Mouse (Mus musculus) spleen, postnatal 36 days (tissue): ENCODE measurements at regions not wholly inside any gene's neighbourhood (a gene's known extent, or its start where the extent isn't known, plus 50 kb on each side); places are given as distances from the start of the nearest gene placed in this dataset.

Source experiments
- DNase-seq, 2 experiments: peaks; one replicate each; pipeline ENCODE4 v3.0.0; 2022; ENCODE audit warnings: low spot score in 2 of 2, mixed read lengths in 1 of 2

DNA sequence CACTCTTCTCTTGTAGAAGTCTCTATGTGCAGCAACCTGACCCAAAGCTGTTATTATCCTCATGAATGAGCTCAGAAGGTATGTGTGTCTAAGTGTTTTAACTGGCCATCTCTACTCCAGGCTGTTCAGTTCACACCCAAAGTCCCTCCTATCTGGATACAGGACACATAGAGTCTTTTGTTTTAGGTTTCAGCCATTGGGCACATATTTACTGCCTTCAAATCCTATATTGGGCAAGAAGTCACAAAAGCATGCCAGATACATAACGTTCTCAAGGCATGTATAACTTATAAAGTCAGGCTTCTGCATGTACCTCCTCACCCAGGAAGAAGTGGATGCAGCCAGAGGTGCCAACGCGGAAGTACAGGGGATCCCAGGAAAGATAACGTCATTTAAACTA is 136.6 kb upstream of the Mmadhc start:
- DNase-seq = no peak

DNA sequence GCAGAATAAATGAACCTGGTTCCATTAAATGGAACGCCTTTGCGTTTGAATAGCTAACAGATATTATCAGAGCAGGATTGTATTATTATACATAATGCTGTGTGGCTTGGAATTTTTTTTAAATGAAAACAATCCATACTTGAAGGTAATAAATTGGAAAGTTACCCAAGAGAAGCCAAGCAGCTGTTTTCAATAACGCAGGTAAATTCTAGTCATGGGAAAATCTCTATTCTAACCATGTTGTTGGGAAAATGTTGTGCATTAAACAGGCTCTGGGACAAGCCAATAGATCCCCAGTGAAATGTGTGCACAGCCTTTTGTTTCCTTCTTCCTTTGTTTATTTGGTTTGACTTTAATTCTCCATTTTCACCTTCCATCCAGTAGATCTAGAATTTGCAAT is 128.6 kb upstream of the Mmadhc start:
- DNase-seq = no peak

DNA sequence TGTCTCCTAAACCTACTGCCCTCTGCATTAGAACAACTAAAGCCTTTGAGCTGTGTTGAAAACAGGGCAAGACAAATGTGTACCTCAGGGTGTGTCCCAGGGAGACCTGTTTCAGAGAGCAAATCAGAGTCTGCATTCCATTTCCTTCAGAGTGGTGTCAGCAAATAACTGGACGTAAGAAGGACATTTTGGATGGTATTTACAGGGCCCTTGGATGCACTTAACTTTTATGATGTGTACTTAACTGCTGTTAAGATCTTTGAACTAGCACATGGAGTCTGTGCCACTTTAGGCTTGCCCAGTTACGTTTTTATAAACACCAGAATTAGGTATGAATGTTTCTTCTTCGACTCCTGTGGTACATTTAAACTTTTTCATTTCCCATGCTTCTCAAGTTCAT is 123.0 kb upstream of the Mmadhc start:
- DNase-seq = no peak

GRCm38 (mm10) chr2:50417643-50418042 is 121.0 kb upstream of the Mmadhc start:
- no peak for DNase-seq

DNA sequence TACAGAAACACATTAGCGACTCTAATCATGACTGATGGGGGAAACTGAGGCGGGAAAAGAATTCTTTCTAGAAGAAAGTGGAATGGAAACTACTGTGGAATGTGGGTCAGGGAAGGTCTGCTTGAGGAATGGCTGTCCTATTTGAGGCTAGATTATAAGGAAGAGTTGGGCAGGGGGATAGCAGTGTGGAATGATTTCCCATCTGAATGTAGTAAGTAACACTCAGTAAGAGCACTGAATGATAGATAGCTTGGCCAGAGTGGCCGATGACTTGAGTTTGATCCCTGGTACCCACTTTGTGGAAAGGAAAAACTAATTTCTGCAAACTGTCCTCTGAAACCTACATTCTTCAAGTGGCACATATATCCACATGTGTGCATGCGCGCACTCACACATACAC is 120.5 kb upstream of the Mmadhc start:
- no peak for DNase-seq

- no peak for DNase-seq
Measured at GRCm38 (mm10) chr2:50416056-50416455, 119.5 kb upstream of the Mmadhc start.

- DNase-seq = no peak
Measured at GRCm38 (mm10) chr2:50405932-50406331, 109.3 kb upstream of the Mmadhc start.

GRCm38 (mm10) chr2:50403106-50403505 is 106.5 kb upstream of the Mmadhc start:
- no peak for DNase-seq

DNA sequence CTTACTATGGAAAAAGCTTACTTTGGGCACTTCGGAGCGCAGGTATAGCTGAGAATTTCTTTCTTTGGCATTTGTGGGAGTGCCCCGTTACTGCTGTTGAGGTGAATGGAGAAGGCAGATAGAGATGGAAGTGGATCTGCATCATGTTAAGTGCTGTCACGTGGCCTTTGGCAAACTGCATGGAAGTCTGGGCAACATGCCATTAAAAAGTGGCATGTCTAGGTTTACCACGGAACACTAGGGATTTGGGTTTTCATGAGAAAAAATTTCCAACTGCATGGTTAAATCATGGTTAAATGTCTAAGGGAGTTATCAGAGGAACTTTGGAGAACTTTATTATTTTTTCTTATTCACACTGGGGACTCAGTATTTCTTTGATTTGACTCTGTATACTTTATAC is 102.0 kb upstream of the Mmadhc start:
- DNase-seq = no peak

DNA sequence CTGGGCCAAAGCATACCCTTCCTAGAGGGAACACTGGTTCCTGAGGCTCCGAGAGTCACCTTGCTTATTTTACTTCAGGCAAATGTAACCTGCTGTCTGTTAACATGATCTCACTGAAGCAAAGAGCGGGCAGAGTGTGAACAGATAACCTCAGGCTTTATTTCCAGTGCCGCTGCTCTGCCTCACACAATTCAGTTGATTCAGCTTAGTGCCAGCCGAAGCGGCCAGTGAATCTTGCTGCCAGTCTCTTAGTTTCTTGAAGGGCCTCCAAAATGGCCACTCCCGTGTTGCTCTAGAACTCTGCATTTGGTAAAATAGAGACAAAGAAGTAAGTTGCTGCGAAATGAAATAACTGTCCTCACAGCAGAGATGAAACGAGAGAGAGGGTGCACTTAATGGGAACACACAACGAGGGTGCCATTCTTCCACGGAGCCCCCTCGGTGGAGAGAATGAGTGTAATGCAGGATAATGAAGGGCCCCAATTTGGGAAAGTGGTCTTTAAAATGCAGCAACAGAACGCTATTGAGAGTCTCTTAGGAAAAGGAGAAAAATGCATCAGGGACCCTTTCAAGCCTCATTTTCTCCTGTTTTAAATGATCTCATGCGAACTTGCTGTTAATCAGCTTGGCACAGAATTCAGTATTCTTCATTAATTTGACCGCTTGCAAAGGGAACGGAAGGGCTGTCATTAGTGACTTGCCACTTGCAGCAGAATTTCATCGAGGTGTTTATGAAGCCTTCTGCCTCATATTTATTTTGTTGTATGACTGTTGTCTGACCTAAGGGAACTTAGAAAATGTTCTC is 81.2 kb upstream of the Mmadhc start:
- no peak for DNase-seq

DNA sequence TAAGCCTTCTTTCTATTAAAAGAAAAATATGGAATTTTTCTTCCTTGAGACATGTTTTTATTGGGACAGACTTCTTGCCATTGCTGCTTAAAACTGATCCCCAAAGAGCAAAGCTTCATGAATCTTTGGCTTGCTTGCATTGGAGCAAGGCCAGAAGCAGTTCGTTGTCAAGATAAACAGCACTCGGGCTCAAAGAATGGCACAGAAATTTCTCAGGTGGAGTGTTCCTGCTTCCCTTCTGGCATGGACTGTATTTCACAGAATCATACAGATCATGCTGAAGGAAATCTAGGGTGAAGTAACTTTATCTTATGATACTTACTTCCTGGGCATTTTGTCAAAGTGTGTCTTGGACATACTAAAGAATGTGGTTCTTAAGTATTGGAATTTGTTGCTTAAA is 77.0 kb upstream of the Mmadhc start:
- no peak for DNase-seq

- DNase-seq = no peak
Measured at GRCm38 (mm10) chr2:50373006-50373405, 76.4 kb upstream of the Mmadhc start.

- DNase-seq = no peak
Measured at GRCm38 (mm10) chr2:50368831-50369230, 72.2 kb upstream of the Mmadhc start.

GRCm38 (mm10) chr2:50368351-50368750 is 71.8 kb upstream of the Mmadhc start:
- DNase-seq = no peak

- no peak for DNase-seq
Measured at GRCm38 (mm10) chr2:50365221-50365620, 68.6 kb upstream of the Mmadhc start.

DNA sequence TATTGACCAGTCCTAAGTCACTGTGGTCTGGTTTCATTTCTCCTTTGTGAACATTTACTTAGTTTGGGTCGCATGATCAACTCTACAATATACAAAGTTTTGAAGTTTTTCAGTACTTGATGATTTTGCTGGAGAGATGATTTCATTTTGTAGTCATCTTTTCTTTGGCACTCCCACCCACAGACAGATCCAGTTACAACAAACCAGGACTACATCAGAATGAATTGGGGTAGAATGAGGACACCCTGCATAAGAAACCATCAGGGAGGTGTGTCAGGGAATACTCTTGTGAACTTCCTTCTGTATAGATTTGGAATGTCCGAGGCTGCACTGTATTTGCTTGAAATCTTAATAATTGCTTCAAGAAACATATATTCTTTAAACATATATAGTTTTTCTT is 59.5 kb upstream of the Mmadhc start:
- no peak for DNase-seq

GRCm38 (mm10) chr2:50347486-50348265 is 51.1 kb upstream of the Mmadhc start:
- DNase-seq = no peak
